Comparison of ENCODE assay signal across 14 mouse cellular contexts in the genomic region with DNA sequence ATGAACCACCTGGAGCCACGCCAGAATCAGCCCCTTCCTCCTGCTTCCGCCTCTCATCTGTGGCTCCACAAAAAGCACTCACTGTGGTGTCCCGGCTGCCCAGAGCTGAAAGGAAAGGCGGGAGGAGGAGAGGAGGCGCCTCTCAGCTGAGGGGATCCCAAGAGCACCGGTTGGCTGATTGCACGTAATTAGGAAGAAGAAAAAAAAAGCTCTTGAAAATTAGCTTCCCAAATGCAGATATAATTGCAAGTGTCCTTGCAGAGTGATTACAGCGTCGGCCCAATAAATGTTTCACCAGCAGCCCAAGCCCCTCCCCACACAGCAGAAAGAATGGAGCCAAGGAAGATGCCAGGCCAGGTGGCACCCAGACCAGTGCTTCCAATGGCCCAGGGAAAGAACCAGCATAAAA. TPM values are rescaled to one million over a fixed set of nuclear protein-coding genes. Genes with fewer than 3 reads are reported as not detected.
DNase-seq lines count a peak whose midpoint lies in the region; ATAC-seq and TF ChIP-seq lines count a peak whose summit lies in the region.
"Had no signal": no experiment of that assay in that cellular context is flagged by ENCODE, and none has a peak within 500 bp of the region (broad histone marks: within the 10 kb centered on the region; RNA-seq: fewer than 3 reads in every experiment).

No protein-coding gene starts in this region.

- no peak overlapping the region for H3K9ac ChIP-seq in lung, postnatal 0 days (replicated peaks; ENCODE audit: low read depth)
- H3K9ac ChIP-seq in forebrain, embryonic 14.5 days (ENCODE audit: low read length), result peak overlapping the region; percentile 13; the same call in 1 of the 2 replicates
- H3K9ac ChIP-seq in intestine, postnatal 0 days (ENCODE audit: low read depth, low read length), result 0 out of 2 replicates have a peak overlapping the region, but pooled peaks have one; percentile 17
- H3K9ac ChIP-seq: embryonic facial prominence, embryonic 13.5 days; lung, embryonic 15.5 days had no signal

- no peak overlapping the region for H3K4me2 ChIP-seq in lung, postnatal 0 days (replicated peaks; ENCODE audit: low read depth, low read length)
- peak overlapping the region; percentile 23; the same call in 1 of the 2 replicates for H3K4me2 ChIP-seq in forebrain, embryonic 14.5 days (ENCODE audit: low read length)
- 0 out of 2 replicates have a peak overlapping the region, but pooled peaks have one; percentile 13 for H3K4me2 ChIP-seq in intestine, postnatal 0 days (replicated peaks; ENCODE audit: low read depth)
- H3K4me2 ChIP-seq: embryonic facial prominence, embryonic 13.5 days; lung, embryonic 15.5 days had no signal

- H3K4me1 ChIP-seq in lung, postnatal 0 days (ENCODE audit: insufficient read depth, low read depth, low read length), result peaks cover 8% of the 10 kb centered on the region; the same call in 1 of the 2 replicates
- peaks cover 30% of the 10 kb centered on the region for H3K4me1 ChIP-seq in forebrain, embryonic 14.5 days (ENCODE audit: control insufficient read depth, insufficient read depth, low read length)
- peaks cover 44% of the 10 kb centered on the region for H3K4me1 ChIP-seq in intestine, postnatal 0 days (replicated peaks; ENCODE audit: control insufficient read depth, insufficient read depth, low read length)
- H3K4me1 ChIP-seq in olfactory bulb, adult 2 months (ENCODE audit: control insufficient read depth, insufficient read depth, low read length), result peaks cover 50% of the 10 kb centered on the region

- peak overlapping the region; percentile 64 for H3K27ac ChIP-seq in lung, postnatal 0 days (ENCODE audit: low read length)
- peak overlapping the region; percentile 68 for H3K27ac ChIP-seq in forebrain, embryonic 14.5 days (ENCODE audit: low read depth, low read length)
- H3K27ac ChIP-seq in intestine, postnatal 0 days (ENCODE audit: low read depth, low read length), result peak overlapping the region; percentile 96
- H3K27ac ChIP-seq in olfactory bulb, adult 2 months (ENCODE audit: insufficient read depth, low read depth, low read length), result peak overlapping the region; percentile 25; the same call in 1 of the 2 replicates
- H3K27ac ChIP-seq: embryonic facial prominence, embryonic 13.5 days; heart, embryonic 10.5 days; lung, embryonic 15.5 days had no signal

- no peak for TF ChIP-seq EP300 in lung, postnatal 0 days (IDR thresholded peaks at IDR 0.05)

- no peaks in the 10 kb centered on the region for H3K9me3 ChIP-seq in lung, postnatal 0 days (ENCODE audit: low read length)
- no peaks in the 10 kb centered on the region for H3K9me3 ChIP-seq in forebrain, embryonic 14.5 days (replicated peaks; ENCODE audit: control insufficient read depth, low read length)
- no peaks in the 10 kb centered on the region for H3K9me3 ChIP-seq in intestine, postnatal 0 days (ENCODE audit: control insufficient read depth)
- H3K9me3 ChIP-seq: embryonic facial prominence, embryonic 13.5 days; heart, embryonic 10.5 days; lung, embryonic 15.5 days had no signal

- no peaks in the 10 kb centered on the region for H3K36me3 ChIP-seq in lung, postnatal 0 days (ENCODE audit: insufficient read depth, low read length)
- H3K36me3 ChIP-seq in forebrain, embryonic 14.5 days (ENCODE audit: control insufficient read depth, insufficient read depth, low read length), result no peaks in the 10 kb centered on the region
- H3K36me3 ChIP-seq in intestine, postnatal 0 days (ENCODE audit: control insufficient read depth, insufficient read depth), result peaks cover 7% of the 10 kb centered on the region
- H3K36me3 ChIP-seq: embryonic facial prominence, embryonic 13.5 days; heart, embryonic 10.5 days; lung, embryonic 15.5 days had no signal

- intact Hi-C loops in left cerebral cortex, postnatal 25 days (cut with DNase I), result no loop called here

- H3K27me3 ChIP-seq in lung, postnatal 0 days (replicated peaks; ENCODE audit: insufficient read depth, low read length), result no peaks in the 10 kb centered on the region
- no peaks in the 10 kb centered on the region for H3K27me3 ChIP-seq in forebrain, embryonic 14.5 days (replicated peaks; ENCODE audit: control insufficient read depth, insufficient read depth, low read length)
- no peaks in the 10 kb centered on the region for H3K27me3 ChIP-seq in intestine, postnatal 0 days (replicated peaks; ENCODE audit: control insufficient read depth, insufficient read depth, low read length)
- H3K27me3 ChIP-seq: embryonic facial prominence, embryonic 13.5 days; lung, embryonic 15.5 days had no signal

- no peak for TF ChIP-seq POLR2A in olfactory bulb, adult 2 months (IDR thresholded peaks at IDR 0.05; ENCODE audit: insufficient read depth, low read depth, low read length)

- no peak for ATAC-seq in lung, postnatal 0 days
- peak; percentile 82 for ATAC-seq in forebrain, embryonic 14.5 days
- no peak for ATAC-seq in intestine, postnatal 0 days

- TF ChIP-seq CTCF in lung, postnatal 0 days (IDR thresholded peaks at IDR 0.05), result no peak
- TF ChIP-seq CTCF in intestine, postnatal 0 days (IDR thresholded peaks at IDR 0.05; ENCODE audit: low read depth), result no peak
- TF ChIP-seq CTCF in olfactory bulb, adult 2 months (IDR thresholded peaks at IDR 0.05; ENCODE audit: insufficient read depth, low read depth, low read length), result no peak

- WGBS in lung, postnatal 0 days, result 37% methylated on average over 9 of the region's 9 CpGs
- 6% methylated on average over 9 of the region's 9 CpGs for WGBS in forebrain, embryonic 14.5 days
- 23% methylated on average over 9 of the region's 9 CpGs for WGBS in intestine, postnatal 0 days
- 17% methylated on average over 9 of the region's 9 CpGs for WGBS in olfactory bulb, adult 2 months

- H3K4me3 ChIP-seq in lung, postnatal 0 days (ENCODE audit: low read depth, low read length), result no peak overlapping the region
- H3K4me3 ChIP-seq in forebrain, embryonic 14.5 days (ENCODE audit: low read depth, low read length), result no peak overlapping the region
- no peak overlapping the region for H3K4me3 ChIP-seq in intestine, postnatal 0 days (ENCODE audit: low read depth, low read length)
- no peak overlapping the region for H3K4me3 ChIP-seq in olfactory bulb, adult 2 months (ENCODE audit: insufficient read depth, low read depth, low read length)
- H3K4me3 ChIP-seq: embryonic facial prominence, embryonic 13.5 days; heart, embryonic 10.5 days; layer of hippocampus, adult 2 months; lung, embryonic 15.5 days had no signal

- DNase-seq in lung, postnatal 0 days (ENCODE audit: low spot score), result no peak
- DNase-seq in lung, adult 18-20 months, result no peak
- DNase-seq in forebrain, embryonic 14.5 days (ENCODE audit: low spot score), result peak; percentile 74
- no peak for DNase-seq in gastrocnemius, adult 18-20 months (ENCODE audit: low spot score)
- DNase-seq in left cerebral cortex, postnatal 25 days (ENCODE audit: low spot score in 2 of 2), result no peak
- no peak for DNase-seq in heart, postnatal 4 days
- DNase-seq: kidney, adult 11 months; thymus, postnatal 36 days had no signal

RNA-seq across cellular contexts. Expression of gene Itpk1, which starts 19.2 kb away (rescaled TPM):
- polyA plus RNA-seq in lung, postnatal 0 days (2015; fragmentation: Nextera tagmentation; extraction: Ambion mirVana), result 9.7 and 10.9 TPM in 2 replicates
- polyA plus RNA-seq in forebrain, embryonic 14.5 days (2014; fragmentation: Nextera tagmentation; extraction: Ambion mirVana), result 47.1 and 57.5 TPM in 2 replicates
- 56.3 and 57.4 TPM in 2 replicates for polyA plus RNA-seq in intestine, postnatal 0 days (2015; fragmentation: Nextera tagmentation; extraction: Ambion mirVana)
- not detected in 2 replicates for polyA plus RNA-seq in olfactory bulb, adult 2 months (2012; ENCODE audit: insufficient read depth, insufficient read length, low replicate concordance, missing spikeins)
- 1 to 10 TPM; 6.5 to 7.4 TPM for total RNA-seq in gastrocnemius, adult 18-20 months (2021)
- total RNA-seq in left cerebral cortex, postnatal 25 days (2021), result 10 to 100 TPM; 63.9 to 70.2 TPM
- total RNA-seq in heart, postnatal 4 days (2021), result 1 to 10 TPM; 7.5 to 7.9 TPM

RNA-seq across cellular contexts. Expression of gene Moap1, which starts 57.9 kb away (rescaled TPM):
- 9.7 and 10.1 TPM in 2 replicates for polyA plus RNA-seq in lung, postnatal 0 days (2015; fragmentation: Nextera tagmentation; extraction: Ambion mirVana)
- 47.0 and 59.8 TPM in 2 replicates for polyA plus RNA-seq in forebrain, embryonic 14.5 days (2014; fragmentation: Nextera tagmentation; extraction: Ambion mirVana)
- 10.8 and 12.2 TPM in 2 replicates for polyA plus RNA-seq in intestine, postnatal 0 days (2015; fragmentation: Nextera tagmentation; extraction: Ambion mirVana)
- not detected in 2 replicates for polyA plus RNA-seq in olfactory bulb, adult 2 months (2012; ENCODE audit: insufficient read depth, insufficient read length, low replicate concordance, missing spikeins)
- 1 to 10 TPM; 4.2 to 4.5 TPM for total RNA-seq in gastrocnemius, adult 18-20 months (2021)
- total RNA-seq in left cerebral cortex, postnatal 25 days (2021), result 10 to 100 TPM; 31.6 to 39.3 TPM
- total RNA-seq in heart, postnatal 4 days (2021), result 10 to 100 TPM in 1 of 2 experiments, 1 to 10 TPM in 1; 8.2 to 11.4 TPM

RNA-seq across cellular contexts. Expression of gene Tmem251, which starts 58.0 kb away (rescaled TPM):
- 9.9 and 12.5 TPM in 2 replicates for polyA plus RNA-seq in lung, postnatal 0 days (2015; fragmentation: Nextera tagmentation; extraction: Ambion mirVana)
- polyA plus RNA-seq in forebrain, embryonic 14.5 days (2014; fragmentation: Nextera tagmentation; extraction: Ambion mirVana), result 12.3 and 14.2 TPM in 2 replicates
- polyA plus RNA-seq in intestine, postnatal 0 days (2015; fragmentation: Nextera tagmentation; extraction: Ambion mirVana), result 22.7 and 23.6 TPM in 2 replicates
- not detected in 2 replicates for polyA plus RNA-seq in olfactory bulb, adult 2 months (2012; ENCODE audit: insufficient read depth, insufficient read length, low replicate concordance, missing spikeins)
- 1 to 10 TPM; 1.9 to 5.1 TPM for total RNA-seq in gastrocnemius, adult 18-20 months (2021)
- 1 to 10 TPM; 6.0 to 6.4 TPM for total RNA-seq in left cerebral cortex, postnatal 25 days (2021)
- 1 to 10 TPM; 5.7 to 6.0 TPM for total RNA-seq in heart, postnatal 4 days (2021)

Comparison
In these comparisons a context has a peak if more than half of its experiments do, and no peak if none do; other contexts are left out.
1. H3K27ac ChIP-seq: peak in every context shown above with its lines; median percentile 96 in intestine, postnatal 0 days; 68 in forebrain, embryonic 14.5 days; 64 in lung, postnatal 0 days; 25 in olfactory bulb, adult 2 months.
2. RNA of gene Itpk1, which starts 19.2 kb away (polyA plus RNA-seq): 56.3 to 57.4 TPM in intestine, postnatal 0 days, 47.1 to 57.5 TPM in forebrain, embryonic 14.5 days and 9.7 to 10.9 TPM in lung, postnatal 0 days; not detected in olfactory bulb, adult 2 months; every median in the first group is over 10 times any median in the second.